Mouse (Mus musculus) hindbrain, embryonic 16.5 days (tissue): ENCODE measurements around the gene 4930452B06Rik. TPM values are rescaled to one million over a fixed set of nuclear protein-coding genes. Genes with fewer than 3 reads are reported as not detected.

Source experiments
- ATAC-seq: fragments of 200-750 bp; cut with Nextera tagmentation; 2 replicates; pipeline ENCODE4 v1.8.0; 2017; ENCODE audit warnings: moderate TSS enrichment, moderate library complexity
- H3K27ac ChIP-seq: fragments of 300-500 bp; sonication (generic); 2 replicates; pipeline ENCODE4 v1.5.1; 2014; ENCODE audit warnings: low read depth, mild to moderate bottlenecking, control low read depth, low read length, moderate library complexity
- H3K27me3 ChIP-seq: fragments of 300-500 bp; sonication (generic); replicated peaks from 2 replicates; pipeline ENCODE4 v1.6.1; 2014; ENCODE audit warnings: low read length; ENCODE audit not compliant: control insufficient read depth, insufficient read depth
- H3K36me3 ChIP-seq: fragments of 300-500 bp; sonication (generic); 2 replicates; pipeline ENCODE4 v1.6.1; 2014; ENCODE audit warnings: mild to moderate bottlenecking, low read length, moderate library complexity, mixed read lengths; ENCODE audit not compliant: control insufficient read depth, insufficient read depth
- H3K4me1 ChIP-seq: fragments of 300-500 bp; sonication (generic); 2 replicates; pipeline ENCODE4 v1.6.1; 2014; ENCODE audit warnings: low read depth, low read length; ENCODE audit not compliant: control insufficient read depth, insufficient read depth
- H3K4me2 ChIP-seq: fragments of 300-500 bp; sonication (generic); 2 replicates; pipeline ENCODE4 v1.6.1; 2014; ENCODE audit warnings: mild to moderate bottlenecking, low read length, control low read depth, moderate library complexity
- H3K4me3 ChIP-seq: fragments of 300-500 bp; sonication (generic); 2 replicates; pipeline ENCODE4 v1.5.1; 2014; ENCODE audit warnings: mild to moderate bottlenecking, low read length, control low read depth, moderate library complexity
- H3K9ac ChIP-seq: fragments of 300-500 bp; sonication (generic); 2 replicates; pipeline ENCODE4 v1.6.1; 2014; ENCODE audit warnings: low read depth, mild to moderate bottlenecking, control low read depth, low read length, moderate library complexity
- H3K9me3 ChIP-seq: fragments of 300-500 bp; sonication (generic); 2 replicates; pipeline ENCODE4 v1.6.1; 2014; ENCODE audit warnings: mild to moderate bottlenecking, low read length, moderate library complexity; ENCODE audit not compliant: control insufficient read depth
- WGBS: fragments of 180-500 bp; shearing (Covaris S2); extraction: QIAGEN DNeasy Blood & Tissue Kit; methylation state at CpG from one replicate; pipeline ENCODE4 v1.1.7; 2014; 5-methylcytosine and 5-hydroxymethylcytosine counted together
- polyA plus RNA-seq: library from polyadenylated mRNA; unstranded; fragments of >200 nt; fragmentation: Nextera tagmentation; extraction: Ambion mirVana; gene quantifications from 2 replicates; pipeline ENCODE4 v1.2.1, GENCODE M21; 2015

Gene 4930452B06Rik
- polyA plus RNA-seq, 1 experiment from 2014 or later: 8.0 TPM

- no peaks in the 10 kb centered on the region for H3K27me3 ChIP-seq
- 66% methylated on average over 5 of the region's 5 CpGs for WGBS
- H3K4me1 ChIP-seq: peaks cover 3% of the 10 kb centered on the region
- no peak for ATAC-seq
- H3K4me3 ChIP-seq: no peak overlapping the region
- H3K36me3 ChIP-seq: no peaks in the 10 kb centered on the region
- no peak overlapping the region for H3K9ac ChIP-seq
- H3K4me2 ChIP-seq: no peak overlapping the region
- no peaks in the 10 kb centered on the region for H3K9me3 ChIP-seq
- no peak overlapping the region for H3K27ac ChIP-seq
These were observed 190.2 kb downstream of the 4930452B06Rik start for GRCm38 (mm10) chr14:8475851-8476250.

GRCm38 (mm10) chr14:8472884-8473283 is 193.2 kb downstream of the 4930452B06Rik start:
- 77% methylated on average over 2 of the region's 2 CpGs for whole genome bisulfite sequencing
- H3K36me3 ChIP-seq: no peaks in the 10 kb centered on the region
- H3K9me3 ChIP-seq: no peaks in the 10 kb centered on the region
- H3K9ac ChIP-seq: no peak overlapping the region
- no peaks in the 10 kb centered on the region for H3K27me3 ChIP-seq
- H3K4me3 ChIP-seq: no peak overlapping the region
- peaks cover 3% of the 10 kb centered on the region; the same call in 1 of the 2 replicates for H3K4me1 ChIP-seq
- no peak overlapping the region for H3K27ac ChIP-seq
- no peak for ATAC-seq
- no peak overlapping the region for H3K4me2 ChIP-seq

DNA sequence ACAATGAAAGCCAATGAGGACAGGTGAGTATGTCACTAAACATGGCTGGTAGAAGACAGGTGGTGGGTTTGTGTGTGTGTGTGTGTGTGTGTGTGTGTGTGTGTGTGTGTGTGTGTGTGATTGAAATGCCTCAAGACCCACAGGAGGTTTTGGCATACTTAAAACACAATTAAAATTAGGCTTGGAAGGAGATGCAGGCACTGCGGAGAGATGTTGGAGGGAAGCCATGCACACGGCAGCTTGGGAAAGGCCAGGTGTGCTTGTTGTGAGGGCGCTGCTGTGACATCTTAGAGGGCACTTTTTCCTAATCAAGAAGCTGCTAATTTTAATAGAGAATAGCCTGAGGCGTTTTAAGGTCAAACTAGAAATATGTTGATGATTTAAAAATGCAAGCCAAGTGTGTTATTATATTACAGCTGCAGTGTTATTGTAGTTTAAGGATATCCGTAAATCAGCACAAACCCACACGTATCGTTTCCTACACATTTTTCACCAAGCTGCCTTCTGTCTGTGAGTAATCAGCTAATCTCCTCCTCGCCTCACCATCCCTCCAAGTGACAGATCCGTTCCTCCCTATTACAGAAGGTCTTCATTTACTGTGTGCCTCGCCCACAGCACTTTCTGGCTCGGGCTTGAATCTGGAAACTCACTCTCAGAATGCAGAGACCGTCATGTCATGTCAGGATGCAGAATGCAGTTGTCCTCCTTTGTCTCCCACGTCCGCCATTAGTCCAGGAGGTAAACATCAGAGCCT is 201.5 kb downstream of the 4930452B06Rik start:
- H3K4me1 ChIP-seq: 0 out of 2 replicates have a peak, but pooled peaks cover 3% of the 10 kb centered on the region
- no peak overlapping the region for H3K4me3 ChIP-seq
- peak; percentile 24; the same call in 1 of the 2 replicates for ATAC-seq
- no peak overlapping the region for H3K9ac ChIP-seq
- H3K9me3 ChIP-seq: no peaks in the 10 kb centered on the region
- no peak overlapping the region for H3K27ac ChIP-seq
- H3K36me3 ChIP-seq: no peaks in the 10 kb centered on the region
- WGBS: 58% methylated on average over 14 of the region's 14 CpGs
- no peaks in the 10 kb centered on the region for H3K27me3 ChIP-seq
- no peak overlapping the region for H3K4me2 ChIP-seq

DNA sequence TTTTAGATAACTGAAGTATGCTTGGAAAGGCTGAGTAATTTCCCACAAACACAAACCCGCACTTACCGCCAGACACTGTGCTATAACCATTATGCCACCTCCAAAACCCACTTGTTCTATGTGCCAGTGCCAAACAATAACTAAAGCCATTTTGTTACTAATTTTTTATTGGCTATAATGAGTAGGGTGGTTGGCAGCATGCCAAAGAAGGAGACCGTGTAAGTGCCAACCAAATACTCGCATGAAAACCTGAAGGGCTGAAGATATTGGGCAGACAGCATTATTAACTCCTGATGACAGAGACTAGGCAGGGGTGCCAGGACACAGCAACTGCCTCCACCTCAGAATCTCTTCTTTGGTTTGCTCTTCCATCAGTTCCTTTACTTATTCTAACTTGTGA is 203.1 kb downstream of the 4930452B06Rik start:
- H3K4me1 ChIP-seq: 0 out of 2 replicates have a peak, but pooled peaks cover 3% of the 10 kb centered on the region
- H3K27ac ChIP-seq: no peak overlapping the region
- WGBS: 59% methylated on average over 4 of the region's 4 CpGs
- H3K4me2 ChIP-seq: no peak overlapping the region
- ATAC-seq: no peak
- H3K36me3 ChIP-seq: no peaks in the 10 kb centered on the region
- H3K27me3 ChIP-seq: no peaks in the 10 kb centered on the region
- no peak overlapping the region for H3K9ac ChIP-seq
- no peaks in the 10 kb centered on the region for H3K9me3 ChIP-seq
- no peak overlapping the region for H3K4me3 ChIP-seq

GRCm38 (mm10) chr14:8462321-8462909 is 203.6 kb downstream of the 4930452B06Rik start:
- Histone ChIP-seq H3K4me3 (no peak overlapping the region), H3K4me1 (0 out of 2 replicates have a peak, but pooled peaks cover 3% of the 10 kb centered on the region), H3K27me3 (no peaks in the 10 kb centered on the region), H3K4me2 (no peak overlapping the region), H3K9me3 (no peaks in the 10 kb centered on the region), H3K27ac (no peak overlapping the region), H3K9ac (no peak overlapping the region), H3K36me3 (no peaks in the 10 kb centered on the region)
- 78% methylated on average over 6 of the region's 6 CpGs for WGBS
- ATAC-seq: no peak

- WGBS: 36% methylated on average over 19 of the region's 19 CpGs
- ATAC-seq: peak; percentile 89
- no peak overlapping the region for H3K27ac ChIP-seq
These were observed 205.6 kb downstream of the 4930452B06Rik start for GRCm38 (mm10) chr14:8460226-8461129.

GRCm38 (mm10) chr14:8459759-8460158 is 206.3 kb downstream of the 4930452B06Rik start:
- Histone ChIP-seq H3K9me3 (no peaks in the 10 kb centered on the region), H3K4me3 (no peak overlapping the region), H3K4me1 (0 out of 2 replicates have a peak, but pooled peaks cover 3% of the 10 kb centered on the region), H3K36me3 (no peaks in the 10 kb centered on the region), H3K27me3 (no peaks in the 10 kb centered on the region), H3K9ac (no peak overlapping the region), H3K4me2 (no peak overlapping the region), H3K27ac (no peak overlapping the region)
- 73% methylated on average over 4 of the region's 4 CpGs for WGBS
- ATAC-seq: no peak

More at GRCm38 (mm10) chr14:8460226-8461129, 205.6 kb downstream of the 4930452B06Rik start:
- Histone ChIP-seq H3K4me3 (no peak overlapping the region), H3K4me1 (0 out of 2 replicates have a peak, but pooled peaks cover 3% of the 10 kb centered on the region), H3K36me3 (no peaks in the 10 kb centered on the region), H3K9me3 (no peaks in the 10 kb centered on the region), H3K27me3 (no peaks in the 10 kb centered on the region), H3K9ac (no peak overlapping the region), H3K4me2 (peak overlapping the region; percentile 44)

GRCm38 (mm10) chr14:8451117-8451516 is 214.9 kb downstream of the 4930452B06Rik start:
- H3K4me3 ChIP-seq: no peak overlapping the region
- H3K4me2 ChIP-seq: no peak overlapping the region
- WGBS: 84% methylated on average over 4 of the region's 4 CpGs
- H3K36me3 ChIP-seq: no peaks in the 10 kb centered on the region
- no peaks in the 10 kb centered on the region for H3K9me3 ChIP-seq
- ATAC-seq: no peak
- H3K4me1 ChIP-seq: no peaks in the 10 kb centered on the region
- H3K9ac ChIP-seq: no peak overlapping the region
- no peaks in the 10 kb centered on the region for H3K27me3 ChIP-seq
- H3K27ac ChIP-seq: no peak overlapping the region
